Mouse (Mus musculus): ENCODE measurements around the gene Gm960.
"Not testable (repeated sequence)": the region's sequence is repeated elsewhere in the genome, so short reads cannot be mapped to it uniquely, and the experiment has no call there.

Gm960 gene

GRCm38 (mm10) chr19:4587426-4587825 lies 111.0 kb downstream of the Gm960 start:
- no peak for DNase-seq

DNA sequence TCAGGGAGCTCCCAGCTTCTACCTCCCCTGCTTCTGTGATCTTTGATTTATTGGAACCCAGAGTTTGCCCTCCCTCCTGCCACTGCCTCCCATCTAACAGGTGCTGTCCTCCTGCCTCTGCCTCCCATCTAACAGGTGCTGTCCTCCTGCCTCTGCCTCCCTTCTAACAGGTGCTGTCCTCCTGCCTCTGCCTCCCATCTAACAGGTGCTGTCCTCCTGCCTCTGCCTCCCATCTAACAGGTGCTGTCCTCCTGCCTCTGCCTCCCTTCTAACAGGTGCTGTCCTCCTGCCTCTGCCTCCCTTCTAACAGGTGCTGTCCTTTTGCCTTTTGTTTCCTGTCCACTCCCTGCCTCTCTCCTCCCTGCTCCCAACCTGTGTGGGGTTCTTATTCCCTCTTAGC lies 111.7 kb downstream of the Gm960 start:
- DNase-seq = not testable (repeated sequence)

- no peak for DNase-seq
Measured at GRCm38 (mm10) chr19:4583856-4584255, 114.6 kb downstream of the Gm960 start.

DNA sequence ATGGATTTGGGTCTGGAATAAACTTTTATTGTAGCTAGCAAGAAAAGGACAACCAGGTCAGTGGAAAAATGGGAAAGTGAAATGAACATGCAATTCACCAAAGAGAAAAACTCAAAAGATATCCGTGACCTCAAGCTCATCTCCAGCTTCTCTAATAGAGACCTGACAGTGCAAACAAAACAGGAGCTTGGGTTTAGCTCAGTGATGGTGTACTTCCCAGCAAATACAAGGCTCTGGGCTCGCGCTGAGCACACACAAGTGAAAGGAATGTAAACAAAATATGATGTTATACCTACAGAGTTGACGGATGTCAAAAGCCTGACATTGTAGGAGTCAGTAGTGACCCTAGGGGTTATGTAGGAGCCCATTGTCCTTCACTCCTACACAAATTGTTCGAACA lies 119.2 kb downstream of the Gm960 start:
- no peak for DNase-seq

GRCm38 (mm10) chr19:4578799-4579198 lies 119.7 kb downstream of the Gm960 start:
- peak; percentile 65 for DNase-seq

Data from lung, postnatal 10 days (tissue).